Mouse (Mus musculus): ENCODE measurements around the gene Adipor2. TPM values are rescaled to one million over a fixed set of nuclear protein-coding genes. Genes with fewer than 3 reads are reported as not detected.

Adipor2 gene
- polyA plus RNA-seq (2015; fragmentation: Nextera tagmentation; extraction: Ambion mirVana), result 101 and 111 TPM in 2 replicates

- Histone ChIP-seq H3K9ac (peak within 1 kb of the TSS; percentile 13; the same call in 1 of the 2 replicates), H3K4me3 (replicated peaks) (peak within 1 kb of the TSS; percentile 28), H3K4me2 (replicated peaks) (peak within 1 kb of the TSS; percentile 39), H3K27ac (0 out of 2 replicates have a peak within 1 kb of the TSS, but pooled peaks have one; percentile 23), H3K27me3 (replicated peaks) (no peaks in the 10 kb centered on the region), H3K9me3 (no peaks in the 10 kb centered on the region), H3K36me3 (no peaks in the 10 kb centered on the region), H3K4me1 (replicated peaks) (peaks cover 2% of the 10 kb centered on the region; the same call in 1 of the 2 replicates)
- WGBS, result 3% methylated on average over 12 of the region's 12 CpGs
- ATAC-seq, result peak; percentile 80
These were observed at the start of gene Adipor2 for GRCm38 (mm10) chr6:119417354-119417753. Gene Adipor2 (minus strand): TSS chr6:119417704.

- Histone ChIP-seq H3K27me3 (replicated peaks) (no peaks in the 10 kb centered on the region), H3K36me3 (no peaks in the 10 kb centered on the region), H3K4me3 (replicated peaks) (no peak overlapping the region), H3K27ac (no peak overlapping the region), H3K9ac (no peak overlapping the region), H3K4me1 (replicated peaks) (peaks cover 8% of the 10 kb centered on the region; the same call in 1 of the 2 replicates), H3K9me3 (no peaks in the 10 kb centered on the region), H3K4me2 (replicated peaks) (no peak overlapping the region)
- no peak for ATAC-seq
- 94% methylated on average over 1 of the region's 1 CpGs for WGBS
These were observed 48.7 kb upstream of the Adipor2 start for GRCm38 (mm10) chr6:119466161-119466560.

GRCm38 (mm10) chr6:119460391-119460790, 42.9 kb upstream of the Adipor2 start:
- Histone ChIP-seq H3K4me3 (replicated peaks) (no peak overlapping the region), H3K4me2 (replicated peaks) (no peak overlapping the region), H3K27me3 (replicated peaks) (no peaks in the 10 kb centered on the region), H3K36me3 (no peaks in the 10 kb centered on the region), H3K27ac (no peak overlapping the region), H3K4me1 (replicated peaks) (no peaks in the 10 kb centered on the region), H3K9ac (no peak overlapping the region), H3K9me3 (no peaks in the 10 kb centered on the region)
- ATAC-seq, result no peak
- 62% methylated on average over 5 of the region's 5 CpGs for WGBS

DNA sequence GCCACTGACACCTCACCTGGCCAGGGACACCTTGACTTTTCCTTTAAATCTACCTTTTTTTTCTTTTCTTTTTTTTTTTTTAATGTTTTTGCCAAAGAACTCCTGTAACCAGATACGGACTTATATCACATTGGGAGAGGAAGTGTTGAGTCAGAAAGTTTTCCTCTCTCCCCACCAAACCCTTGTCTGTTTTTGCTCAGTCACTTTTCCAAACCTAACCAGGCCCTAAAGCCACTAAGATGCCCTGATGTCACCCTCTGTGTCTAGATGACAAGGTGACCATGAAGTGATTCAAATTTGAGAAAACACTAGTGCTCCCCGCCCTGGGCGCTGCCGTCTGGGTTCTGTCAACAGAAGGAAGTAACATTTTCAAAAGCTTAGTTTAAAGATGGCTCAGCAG, 41.5 kb upstream of the Adipor2 start:
- H3K4me2 ChIP-seq (replicated peaks), result no peak overlapping the region

DNA sequence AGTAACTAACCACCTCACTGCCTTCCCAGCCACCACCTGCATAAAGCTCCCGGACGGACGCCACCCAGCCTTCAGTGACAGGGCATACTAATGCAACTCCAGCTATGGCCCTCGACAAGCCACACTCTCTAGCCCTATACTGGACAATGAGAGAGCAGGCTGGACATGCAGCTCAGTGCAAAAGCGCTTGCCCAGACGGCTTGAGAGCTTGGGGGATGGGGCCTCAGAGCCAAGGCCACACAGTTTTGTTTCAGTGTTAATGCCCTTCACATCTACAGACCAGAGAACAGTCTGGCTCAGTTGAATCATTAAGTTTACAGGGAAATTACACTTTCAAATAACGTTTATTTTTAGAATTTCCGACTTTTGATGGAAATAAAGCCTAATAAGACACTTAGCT, 40.7 kb upstream of the Adipor2 start:
- Histone ChIP-seq H3K4me3 (replicated peaks) (no peak overlapping the region), H3K9ac (no peak overlapping the region), H3K4me1 (replicated peaks) (0 out of 2 replicates have a peak, but pooled peaks cover 4% of the 10 kb centered on the region), H3K27ac (no peak overlapping the region), H3K36me3 (no peaks in the 10 kb centered on the region), H3K9me3 (no peaks in the 10 kb centered on the region), H3K4me2 (replicated peaks) (no peak overlapping the region), H3K27me3 (replicated peaks) (no peaks in the 10 kb centered on the region)
- 62% methylated on average over 8 of the region's 8 CpGs for WGBS
- ATAC-seq, result no peak

More for the DNA sequence above, 41.5 kb upstream of the Adipor2 start:
- Histone ChIP-seq H3K9me3 (no peaks in the 10 kb centered on the region), H3K4me1 (replicated peaks) (0 out of 2 replicates have a peak, but pooled peaks cover 4% of the 10 kb centered on the region), H3K9ac (no peak overlapping the region), H3K27me3 (replicated peaks) (no peaks in the 10 kb centered on the region), H3K27ac (no peak overlapping the region), H3K4me3 (replicated peaks) (no peak overlapping the region), H3K36me3 (no peaks in the 10 kb centered on the region)
- 60% methylated on average over 4 of the region's 4 CpGs for WGBS
- ATAC-seq, result no peak

- no peaks in the 10 kb centered on the region for H3K36me3 ChIP-seq
- no peaks in the 10 kb centered on the region for H3K27me3 ChIP-seq (replicated peaks)
- H3K4me1 ChIP-seq (replicated peaks), result peaks cover 34% of the 10 kb centered on the region
- ATAC-seq, result peak; percentile 36; the same call in 1 of the 2 replicates
- WGBS, result 4% methylated on average over 15 of the region's 15 CpGs
- H3K9me3 ChIP-seq, result no peaks in the 10 kb centered on the region
- peak overlapping the region; percentile 56 for H3K27ac ChIP-seq
- H3K4me3 ChIP-seq (replicated peaks), result peak overlapping the region; percentile 36
- peak overlapping the region; percentile 20 for H3K9ac ChIP-seq
- H3K4me2 ChIP-seq (replicated peaks), result peak overlapping the region; percentile 71
These were observed 34.5 kb upstream of the Adipor2 start for GRCm38 (mm10) chr6:119451981-119452499.

DNA sequence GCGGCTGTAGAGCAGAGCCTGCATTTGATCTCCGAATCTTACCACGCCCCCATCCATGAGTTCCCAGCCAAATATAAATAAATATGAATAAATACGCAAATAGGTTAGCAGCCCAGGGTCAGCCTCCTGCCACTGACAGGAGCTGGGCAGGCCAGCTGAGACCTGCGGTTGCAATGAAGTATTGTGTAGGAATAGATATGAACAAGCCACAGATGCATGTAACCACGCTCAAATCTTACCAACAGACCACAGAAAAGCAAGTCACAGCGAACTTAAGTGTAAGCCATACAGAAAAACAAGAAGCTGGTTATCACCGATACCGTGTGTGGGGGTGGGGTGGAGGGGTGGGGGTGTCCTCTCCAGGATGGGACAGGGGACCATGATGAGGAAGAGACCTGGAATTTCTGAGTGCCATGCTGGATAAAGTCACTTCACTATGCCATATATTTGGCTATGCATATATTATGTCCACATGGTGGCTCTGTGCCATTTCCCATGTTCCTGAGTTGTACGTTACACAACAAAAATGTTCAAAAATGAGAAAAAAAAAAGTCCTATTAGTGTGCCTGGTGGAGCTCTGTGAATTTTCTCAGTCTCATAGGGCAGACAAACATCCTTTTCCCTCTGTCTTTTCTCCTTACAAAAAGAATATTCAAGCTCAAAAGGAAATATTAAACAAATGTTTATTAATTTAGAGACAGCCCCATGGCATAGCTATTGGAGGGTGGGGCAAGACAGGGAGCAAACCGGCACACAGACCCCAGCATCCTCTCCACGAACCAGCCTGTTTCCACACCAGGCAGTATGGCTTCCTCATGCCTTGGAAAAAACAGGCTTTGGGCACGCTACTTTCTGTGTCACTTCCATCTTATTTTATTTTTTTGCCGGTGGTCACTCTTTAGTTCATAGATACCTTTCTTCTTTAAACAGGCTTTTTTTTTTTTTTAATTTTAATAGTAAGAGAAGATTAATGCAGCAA, 33.8 kb upstream of the Adipor2 start:
- Histone ChIP-seq H3K4me1 (replicated peaks) (peaks cover 34% of the 10 kb centered on the region), H3K4me3 (replicated peaks) (0 out of 2 replicates have a peak overlapping the region, but pooled peaks have one; percentile 36), H3K4me2 (replicated peaks) (peak overlapping the region; percentile 71), H3K9ac (no peak overlapping the region), H3K36me3 (no peaks in the 10 kb centered on the region), H3K9me3 (no peaks in the 10 kb centered on the region), H3K27me3 (replicated peaks) (no peaks in the 10 kb centered on the region), H3K27ac (no peak overlapping the region)
- no peak for ATAC-seq
- WGBS, result 44% methylated on average over 14 of the region's 14 CpGs

- Histone ChIP-seq H3K27me3 (replicated peaks) (no peaks in the 10 kb centered on the region), H3K9ac (peak overlapping the region; percentile 2; the same call in 1 of the 2 replicates), H3K9me3 (no peaks in the 10 kb centered on the region), H3K4me2 (replicated peaks) (peak overlapping the region; percentile 61), H3K27ac (no peak overlapping the region), H3K4me3 (replicated peaks) (peak overlapping the region; percentile 34), H3K4me1 (replicated peaks) (peaks cover 29% of the 10 kb centered on the region), H3K36me3 (no peaks in the 10 kb centered on the region)
- ATAC-seq, result peak; percentile 65
- WGBS, result 3% methylated on average over 23 of the region's 23 CpGs
These were observed 31.6 kb upstream of the Adipor2 start for GRCm38 (mm10) chr6:119449060-119449499.

GRCm38 (mm10) chr6:119448321-119449059, 31.0 kb upstream of the Adipor2 start:
- 13% methylated on average over 18 of the region's 18 CpGs for WGBS
- Histone ChIP-seq H3K36me3 (no peaks in the 10 kb centered on the region), H3K4me2 (replicated peaks) (peak overlapping the region; percentile 61), H3K27me3 (replicated peaks) (no peaks in the 10 kb centered on the region), H3K9ac (peak overlapping the region; percentile 2; the same call in 1 of the 2 replicates), H3K9me3 (no peaks in the 10 kb centered on the region), H3K4me3 (replicated peaks) (peak overlapping the region; percentile 34), H3K27ac (no peak overlapping the region), H3K4me1 (replicated peaks) (peaks cover 29% of the 10 kb centered on the region)
- ATAC-seq, result peak; percentile 14; the same call in 1 of the 2 replicates

GRCm38 (mm10) chr6:119445671-119446607, 28.4 kb upstream of the Adipor2 start:
- WGBS, result 60% methylated on average over 11 of the region's 11 CpGs
- Histone ChIP-seq H3K4me1 (replicated peaks) (peaks cover 15% of the 10 kb centered on the region), H3K27me3 (replicated peaks) (no peaks in the 10 kb centered on the region), H3K9ac (no peak overlapping the region), H3K36me3 (no peaks in the 10 kb centered on the region), H3K27ac (no peak overlapping the region), H3K9me3 (no peaks in the 10 kb centered on the region), H3K4me2 (replicated peaks) (no peak overlapping the region), H3K4me3 (replicated peaks) (no peak overlapping the region)
- no peak for ATAC-seq
